Mouse (Mus musculus): ENCODE data around the gene Yipf1.
"Not testable (repeated sequence)": the region's sequence is repeated elsewhere in the genome, so short reads cannot be mapped to it uniquely, and the experiment has no call there.

Gene Yipf1

GRCm38 (mm10) chr4:107321041-107321440 lies 6.9 kb downstream of the Yipf1 start:
- DNase-seq (ENCODE audit: low read depth in 1 of 2, low spot score in 2 of 2) = no peak

GRCm38 (mm10) chr4:107323113-107323512 lies 8.9 kb downstream of the Yipf1 start:
- DNase-seq (ENCODE audit: low read depth in 1 of 2, low spot score in 2 of 2) = no peak

DNA sequence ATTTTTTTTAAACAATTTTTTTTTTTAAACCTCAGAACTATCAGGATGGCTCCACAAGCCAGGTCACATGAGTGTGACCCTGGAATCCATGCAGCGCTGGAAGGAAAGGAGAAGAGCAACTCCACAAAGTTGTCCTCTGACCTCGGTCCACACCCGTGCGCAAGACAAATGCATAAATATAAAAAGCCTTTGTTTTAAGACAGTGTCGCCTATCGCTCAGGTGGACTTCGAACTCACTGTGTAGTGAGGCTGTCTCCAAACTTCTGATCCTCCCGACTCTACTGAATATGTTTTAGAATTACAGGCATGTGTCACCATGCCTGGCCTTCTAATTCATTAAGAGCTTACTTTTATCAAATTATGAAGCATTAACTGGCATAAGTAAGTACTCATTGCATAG lies 14.4 kb downstream of the Yipf1 start:
- DNase-seq (ENCODE audit: low read depth in 1 of 2, low spot score in 2 of 2) = no peak

GRCm38 (mm10) chr4:107333514-107333913 lies 19.4 kb downstream of the Yipf1 start:
- no peak for DNase-seq (ENCODE audit: low read depth in 1 of 2, low spot score in 2 of 2)

GRCm38 (mm10) chr4:107336356-107336755 lies 22.2 kb downstream of the Yipf1 start:
- DNase-seq (ENCODE audit: low read depth in 1 of 2, low spot score in 2 of 2) = no peak

GRCm38 (mm10) chr4:107337455-107337854 lies 23.3 kb downstream of the Yipf1 start:
- DNase-seq (ENCODE audit: low read depth in 1 of 2, low spot score in 2 of 2) = no peak

GRCm38 (mm10) chr4:107341354-107341753 lies 27.2 kb downstream of the Yipf1 start:
- no peak for DNase-seq (ENCODE audit: low read depth in 1 of 2, low spot score in 2 of 2)

DNA sequence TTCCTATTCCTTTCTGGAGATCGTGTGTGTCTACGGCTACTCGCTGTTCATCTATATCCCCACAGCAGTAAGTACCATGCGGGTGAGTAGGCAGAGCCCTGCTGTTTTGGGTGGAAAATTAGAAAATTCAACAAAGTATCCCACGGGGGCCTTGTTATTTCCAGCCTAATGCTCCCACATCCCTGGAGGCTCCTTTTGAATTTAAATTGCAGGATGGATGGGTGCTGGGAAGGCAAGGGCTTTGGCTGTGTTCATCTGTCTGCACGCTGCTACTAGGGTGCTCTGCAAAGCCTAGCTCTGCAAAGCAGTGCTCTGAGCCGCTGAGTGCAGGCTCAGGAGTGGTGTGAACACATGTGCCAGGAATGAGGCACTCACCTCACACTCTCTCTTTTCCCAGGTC lies 30.4 kb downstream of the Yipf1 start:
- DNase-seq (ENCODE audit: low read depth in 1 of 2, low spot score in 2 of 2) = no peak

DNA sequence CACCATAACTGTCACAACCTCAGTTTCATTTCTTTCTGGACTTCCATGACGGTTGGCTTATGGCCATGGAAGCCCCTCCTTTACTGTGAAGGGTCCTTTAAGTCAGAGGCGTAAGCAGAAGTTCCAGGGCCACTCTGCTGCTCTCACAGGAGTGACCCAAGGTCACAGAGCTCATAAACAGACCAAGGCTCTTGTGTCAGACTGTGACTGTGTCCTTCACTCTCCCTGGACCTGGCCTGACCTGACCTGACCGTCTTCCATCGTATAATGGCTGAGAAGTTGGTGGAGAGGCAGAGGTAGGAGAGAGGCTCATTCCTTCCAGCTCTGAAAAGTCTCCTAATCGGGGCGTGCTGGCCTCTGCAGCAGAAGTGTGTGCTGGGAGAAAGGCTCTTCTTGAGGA lies 33.1 kb downstream of the Yipf1 start:
- DNase-seq (ENCODE audit: low read depth in 1 of 2, low spot score in 2 of 2) = no peak

DNA sequence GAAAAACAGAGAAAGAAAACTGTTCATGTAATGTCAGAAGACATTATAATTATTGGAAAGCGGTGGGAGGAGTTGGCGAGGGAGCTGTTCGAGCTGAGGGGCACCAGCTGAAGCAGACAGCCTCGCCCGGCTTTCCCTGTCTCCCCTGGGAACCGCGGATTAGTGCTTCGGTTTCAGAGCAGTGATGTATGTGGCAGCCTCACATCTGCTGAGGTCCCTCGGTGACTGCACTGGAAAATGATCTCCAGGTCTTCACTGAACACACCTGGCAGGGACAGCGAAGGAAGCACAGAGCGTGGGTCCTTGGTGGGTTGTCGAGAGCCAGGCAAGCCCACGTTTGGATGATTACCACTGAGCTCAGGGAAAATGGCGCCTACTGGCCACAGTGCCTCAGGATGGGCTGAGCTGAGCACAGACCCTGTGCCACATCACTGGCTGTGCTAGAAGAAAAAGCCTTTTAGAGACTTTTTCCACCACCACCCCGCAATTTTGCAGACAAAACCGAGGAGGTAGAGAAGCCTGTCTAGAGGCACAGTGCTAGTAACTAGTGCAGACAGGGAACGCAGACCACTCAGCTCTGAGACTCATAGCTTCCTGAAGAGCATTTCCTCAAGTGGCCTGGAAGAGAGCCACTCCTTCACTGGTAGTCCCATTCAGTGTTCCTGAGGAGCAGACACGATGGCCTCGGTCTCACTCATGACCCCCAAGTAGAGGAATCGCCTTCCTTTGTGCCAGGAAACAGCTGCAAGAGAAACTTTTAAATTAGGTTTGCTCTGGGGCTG lies 34.6 kb downstream of the Yipf1 start:
- DNase-seq (ENCODE audit: low read depth in 1 of 2, low spot score in 2 of 2) = no peak

- DNase-seq (ENCODE audit: low read depth in 1 of 2, low spot score in 2 of 2) = no peak
Measured at GRCm38 (mm10) chr4:107349311-107350008, 35.3 kb downstream of the Yipf1 start.

GRCm38 (mm10) chr4:107351368-107351767 lies 37.2 kb downstream of the Yipf1 start:
- no peak for DNase-seq (ENCODE audit: low read depth in 1 of 2, low spot score in 2 of 2)

DNA sequence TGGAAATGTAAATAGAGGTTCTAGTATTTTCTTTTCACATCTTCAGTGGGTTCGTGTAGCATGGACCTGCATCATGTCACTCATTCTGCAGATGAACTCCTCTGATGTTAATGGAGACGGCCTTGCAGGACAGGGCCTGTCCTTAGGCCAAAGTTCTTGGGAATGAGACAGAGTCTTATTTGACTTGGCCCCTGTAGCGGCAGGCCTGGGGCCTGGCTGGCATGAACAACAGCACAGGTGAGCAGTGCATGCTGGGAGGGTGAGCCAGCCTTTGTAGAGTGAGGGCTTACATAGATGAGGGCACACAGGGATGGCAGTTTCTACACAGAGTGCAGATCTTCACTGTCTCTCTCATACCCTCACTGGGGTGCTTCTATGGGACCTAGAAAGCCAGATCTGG lies 39.4 kb downstream of the Yipf1 start:
- no peak for DNase-seq (ENCODE audit: low read depth in 1 of 2, low spot score in 2 of 2)

- no peak for DNase-seq (ENCODE audit: low read depth in 1 of 2, low spot score in 2 of 2)
Measured at GRCm38 (mm10) chr4:107354126-107354525, 40.0 kb downstream of the Yipf1 start.

DNA sequence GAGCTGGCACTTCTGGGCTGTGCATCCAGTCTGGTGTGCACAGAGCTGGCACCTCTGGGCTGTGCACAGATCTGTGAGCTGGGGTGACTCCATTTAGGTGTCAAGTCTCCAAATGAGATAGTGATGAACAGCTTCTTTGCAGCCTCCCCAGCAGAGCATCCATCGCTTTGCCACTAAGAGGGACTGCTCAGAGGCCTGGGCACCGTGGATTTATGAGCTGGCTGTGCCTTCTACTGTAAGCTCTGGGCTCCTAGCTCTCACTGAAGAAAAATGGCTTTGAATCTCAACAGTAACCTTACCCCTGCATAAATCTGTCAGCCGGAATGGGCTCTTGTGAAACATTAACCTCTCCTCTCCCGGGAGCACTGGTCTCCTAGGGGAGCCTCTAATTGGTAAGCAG lies 40.4 kb downstream of the Yipf1 start:
- no peak for DNase-seq (ENCODE audit: low read depth in 1 of 2, low spot score in 2 of 2)

GRCm38 (mm10) chr4:107357172-107357571 lies 43.0 kb downstream of the Yipf1 start:
- not testable (repeated sequence) for DNase-seq (ENCODE audit: low read depth in 1 of 2, low spot score in 2 of 2)

DNA sequence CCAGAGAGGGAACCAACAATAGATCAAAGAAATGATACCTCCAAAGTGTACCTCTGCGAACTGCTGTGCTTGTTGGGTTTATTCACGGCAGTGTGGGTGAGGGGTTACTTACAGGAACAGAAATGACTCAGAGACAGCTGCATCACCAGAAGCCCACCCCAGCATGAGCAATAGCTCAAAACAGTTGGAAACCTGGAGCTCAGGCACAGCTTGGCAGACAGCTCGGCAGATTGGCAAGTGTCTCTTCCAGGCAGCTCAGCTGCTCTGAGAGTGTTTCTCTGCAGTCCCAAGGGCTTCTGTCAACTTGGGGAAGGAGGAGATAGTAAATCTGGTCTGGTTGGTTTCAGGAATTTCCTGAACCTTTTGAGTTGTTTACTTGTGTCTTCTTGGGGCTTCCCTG lies 44.3 kb downstream of the Yipf1 start:
- DNase-seq (ENCODE audit: low read depth in 1 of 2, low spot score in 2 of 2) = no peak

DNA sequence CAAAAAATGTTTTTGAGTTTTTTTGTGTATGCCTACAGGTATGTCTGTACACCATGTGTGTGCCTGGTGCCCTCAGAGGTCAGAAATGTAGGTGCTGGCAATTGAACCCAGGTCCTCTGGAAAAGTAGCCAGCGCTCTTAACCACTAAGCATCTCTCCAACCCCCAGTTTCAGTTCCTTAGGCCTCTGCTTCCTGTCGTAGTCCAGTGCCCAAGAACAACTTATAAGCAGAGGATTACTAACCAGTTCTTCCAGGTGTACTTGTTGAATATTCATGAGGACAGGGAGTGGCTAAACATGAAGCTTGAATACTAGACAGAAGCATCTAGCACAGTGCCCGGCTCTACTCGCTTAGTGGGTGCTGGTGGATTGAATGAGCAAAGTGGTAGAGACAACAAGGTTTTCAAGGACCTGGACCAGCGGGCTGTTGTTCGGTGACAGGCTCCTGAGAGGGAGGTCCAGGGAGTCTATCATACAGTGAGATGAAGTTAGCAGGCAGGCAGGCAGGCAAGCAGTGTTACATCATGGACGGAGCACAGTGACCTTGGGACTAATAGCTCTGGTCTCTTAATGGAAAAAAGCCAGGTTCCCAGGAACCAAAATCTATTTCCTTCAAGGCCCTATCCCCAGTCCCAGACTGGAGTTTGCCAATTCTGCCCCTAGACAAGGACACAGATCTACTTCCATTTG lies 46.4 kb downstream of the Yipf1 start:
- DNase-seq (ENCODE audit: low read depth in 1 of 2, low spot score in 2 of 2) = no peak

DNA sequence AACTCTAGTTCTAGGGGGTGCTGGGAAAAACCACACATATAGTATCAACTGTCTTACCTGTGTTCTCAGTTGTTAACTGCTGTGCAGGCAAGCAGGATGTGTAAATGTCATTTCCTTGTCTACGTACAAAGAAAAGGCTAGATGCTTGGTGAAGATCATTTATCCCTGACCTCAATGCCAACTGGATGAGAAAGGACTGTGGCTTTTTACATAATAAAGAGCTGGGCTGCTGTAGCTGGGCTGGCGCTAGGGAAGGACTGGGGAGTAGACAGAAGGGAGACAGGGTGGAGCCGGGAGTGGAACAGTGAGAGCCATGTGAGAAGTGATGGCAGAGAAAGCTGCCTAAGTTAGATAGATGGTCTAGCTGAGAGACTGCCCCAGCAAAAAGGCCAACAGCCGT lies 48.6 kb downstream of the Yipf1 start:
- DNase-seq (ENCODE audit: low read depth in 1 of 2, low spot score in 2 of 2) = no peak

GRCm38 (mm10) chr4:107363573-107363972 lies 49.4 kb downstream of the Yipf1 start:
- DNase-seq (ENCODE audit: low read depth in 1 of 2, low spot score in 2 of 2) = no peak

- peak in 1 of 2 experiments; percentile 16 for DNase-seq (ENCODE audit: low read depth in 1 of 2, low spot score in 2 of 2)
Measured at GRCm38 (mm10) chr4:107364190-107364639, 50.1 kb downstream of the Yipf1 start.

- not testable (repeated sequence) for DNase-seq (ENCODE audit: low read depth in 1 of 2, low spot score in 2 of 2)
Measured at GRCm38 (mm10) chr4:107366408-107366807, 52.2 kb downstream of the Yipf1 start.
